Mouse (Mus musculus): ENCODE results near the gene Ssxb5.
"Not testable (repeated sequence)": the region's sequence is repeated elsewhere in the genome, so short reads cannot be mapped to it uniquely, and the experiment has no call there.

Ssxb5 gene

GRCm38 (mm10) chrX:8803391-8803790 lies at the start of gene Ssxb5:
Gene Ssxb5, plus strand, starts transcription at chrX:8803691.
- not testable (repeated sequence) for TF ChIP-seq GATA4 (IDR thresholded peaks at IDR 0.05; ENCODE audit: insufficient replicate concordance, low read length)

DNA sequence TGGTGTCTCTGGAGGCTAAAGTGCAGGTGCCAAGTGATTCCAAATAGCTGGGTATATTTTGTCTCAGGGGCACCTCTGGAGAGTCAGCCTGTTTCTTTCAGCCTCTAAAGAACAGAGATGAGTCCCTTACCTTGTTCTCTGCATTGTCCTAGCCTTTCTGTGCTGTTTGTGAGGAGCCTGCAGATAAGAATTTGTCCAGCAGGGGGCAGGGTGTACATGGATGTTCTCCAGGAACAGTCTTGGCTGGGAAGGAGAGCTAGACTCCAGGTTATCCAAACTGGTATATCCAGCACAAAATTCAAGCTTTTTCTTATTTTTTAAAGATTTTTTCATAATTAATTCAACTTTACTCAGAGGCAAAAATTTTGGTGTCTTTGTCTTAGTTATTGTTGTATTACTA lies 28.6 kb downstream of the Ssxb5 start:
- no peak for TF ChIP-seq GATA4 (IDR thresholded peaks at IDR 0.05; ENCODE audit: insufficient replicate concordance, low read length)

DNA sequence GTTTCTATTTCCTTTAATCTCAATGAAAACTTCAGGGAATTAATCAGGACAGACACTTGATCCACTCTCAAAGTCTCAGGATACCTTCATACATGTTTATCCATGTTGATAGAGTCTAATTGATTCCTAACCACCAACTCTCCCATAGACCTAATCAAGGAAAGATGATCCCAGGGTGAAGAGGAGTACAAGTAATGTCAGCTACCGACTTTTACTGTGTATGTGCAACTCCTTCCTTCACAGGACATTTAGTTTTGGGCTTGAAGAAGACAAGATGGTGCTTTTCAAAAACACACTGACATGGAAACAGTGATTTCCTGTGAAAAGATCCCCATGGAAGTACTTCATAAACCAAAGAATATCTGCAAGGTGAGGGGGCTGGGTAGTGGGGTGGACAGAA lies 40.2 kb downstream of the Ssxb5 start, which contains the start of gene Gm6592:
Gm6592 (plus strand) TSS at position 301 of the 400 bp plus-strand sequence.
- no peak for TF ChIP-seq GATA4 (IDR thresholded peaks at IDR 0.05; ENCODE audit: insufficient replicate concordance, low read length)

GRCm38 (mm10) chrX:8852486-8852885 lies 49.0 kb downstream of the Ssxb5 start:
- no peak for TF ChIP-seq GATA4 (IDR thresholded peaks at IDR 0.05; ENCODE audit: insufficient replicate concordance, low read length)
